Mouse (Mus musculus): Measurements from ENCODE around the gene Lcn12.

Gene Lcn12

GRCm38 (mm10) chr2:25497846-25498575 lies 4.3 kb upstream of the Lcn12 start:
- no peak for DNase-seq (ENCODE audit: low spot score in 2 of 2)

DNA sequence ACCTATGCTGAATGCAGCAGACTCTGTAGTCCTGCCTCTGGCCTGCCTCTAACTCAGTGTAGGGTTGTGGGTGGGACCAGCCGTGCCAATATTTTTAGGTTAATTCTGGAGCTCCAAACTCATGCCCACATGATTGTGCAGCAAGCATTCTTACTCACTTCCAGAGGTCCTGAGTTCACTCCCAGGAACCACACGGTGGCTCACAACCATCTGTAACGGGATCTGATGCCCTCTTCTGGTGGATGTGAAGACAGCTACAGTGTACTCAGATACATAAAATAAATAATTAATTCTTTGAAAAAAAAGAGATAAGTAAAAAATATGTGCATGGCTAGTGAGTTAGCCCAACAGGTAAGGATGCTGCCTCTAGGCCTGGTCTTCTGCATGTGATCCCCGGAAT lies 2.8 kb upstream of the Lcn12 start:
- no peak for DNase-seq (ENCODE audit: low spot score in 2 of 2)

DNA sequence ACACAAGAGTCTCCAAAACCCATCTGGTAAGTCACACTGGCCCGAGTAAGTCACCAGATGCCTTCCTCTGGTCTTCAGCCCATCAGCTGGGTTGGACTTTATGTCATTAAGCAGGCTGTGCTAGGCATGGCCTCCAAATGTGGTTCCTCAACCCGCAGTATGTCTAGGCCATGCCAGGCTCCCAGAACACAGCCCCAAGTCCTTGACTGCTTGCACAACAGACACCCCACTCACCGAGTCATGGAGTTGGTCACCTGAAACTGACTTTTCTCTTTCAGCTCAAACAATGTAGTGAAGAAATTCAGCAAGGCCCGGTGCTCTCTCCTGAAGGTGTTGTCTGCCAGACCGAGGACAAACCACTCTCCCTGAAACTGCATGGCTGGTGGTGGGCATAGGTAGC lies 723 bp downstream of the Lcn12 start:
- DNase-seq (ENCODE audit: low spot score in 2 of 2): no peak

DNA sequence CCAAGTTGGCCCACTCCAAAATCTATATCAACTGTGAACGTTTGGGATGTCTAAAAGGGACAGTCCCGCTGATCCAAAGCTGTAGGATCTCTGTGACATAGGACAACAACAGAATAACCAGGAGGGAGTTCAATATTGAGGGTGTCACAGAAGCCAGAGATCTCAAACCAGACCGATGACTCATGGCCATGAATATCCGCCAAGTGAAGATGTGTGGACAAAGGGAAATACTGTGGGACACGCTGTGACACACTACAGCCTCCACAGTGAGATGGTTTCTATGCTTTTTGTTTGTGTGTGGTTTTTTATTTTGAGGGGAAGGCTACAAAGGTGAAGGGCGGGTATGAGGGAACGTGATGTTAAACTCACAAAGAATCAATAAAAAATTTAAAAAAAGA lies 5.0 kb downstream of the Lcn12 start:
- no peak for DNase-seq (ENCODE audit: low spot score in 2 of 2)

DNA sequence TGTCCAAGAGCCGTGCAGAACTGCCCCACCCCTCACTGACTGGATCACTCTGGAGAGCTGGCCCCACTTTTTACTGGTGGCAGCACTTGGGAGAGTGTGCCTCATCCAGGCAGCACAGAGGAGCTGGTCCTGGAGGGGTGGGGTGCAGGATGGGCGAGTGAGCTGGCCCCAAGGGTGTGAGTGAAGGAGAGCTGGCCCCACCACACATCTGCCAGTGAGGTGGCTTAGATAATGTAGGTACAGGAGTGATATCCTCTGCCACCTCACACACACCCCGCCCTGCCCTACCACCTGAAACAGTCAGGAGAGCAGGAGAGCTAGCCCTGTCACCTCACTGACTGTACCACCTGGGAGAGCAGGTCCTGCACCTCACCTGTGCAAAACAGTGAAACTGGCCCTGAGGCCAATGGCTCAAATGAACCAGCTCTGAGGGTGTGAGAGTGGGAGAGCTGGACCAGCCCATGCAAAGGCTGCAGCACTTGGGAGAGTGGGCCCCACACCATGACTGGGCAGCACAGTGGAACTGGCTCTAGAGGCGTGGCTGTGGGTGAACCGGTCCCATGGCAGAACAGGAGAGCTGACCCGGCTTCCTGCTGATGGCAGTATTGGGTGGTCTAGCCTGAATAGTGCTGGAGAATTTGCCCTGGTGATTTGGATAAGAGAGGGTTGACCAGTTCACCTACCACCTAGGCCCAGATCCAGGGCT lies 5.6 kb downstream of the Lcn12 start:
- DNase-seq (ENCODE audit: low spot score in 2 of 2): no peak

DNA sequence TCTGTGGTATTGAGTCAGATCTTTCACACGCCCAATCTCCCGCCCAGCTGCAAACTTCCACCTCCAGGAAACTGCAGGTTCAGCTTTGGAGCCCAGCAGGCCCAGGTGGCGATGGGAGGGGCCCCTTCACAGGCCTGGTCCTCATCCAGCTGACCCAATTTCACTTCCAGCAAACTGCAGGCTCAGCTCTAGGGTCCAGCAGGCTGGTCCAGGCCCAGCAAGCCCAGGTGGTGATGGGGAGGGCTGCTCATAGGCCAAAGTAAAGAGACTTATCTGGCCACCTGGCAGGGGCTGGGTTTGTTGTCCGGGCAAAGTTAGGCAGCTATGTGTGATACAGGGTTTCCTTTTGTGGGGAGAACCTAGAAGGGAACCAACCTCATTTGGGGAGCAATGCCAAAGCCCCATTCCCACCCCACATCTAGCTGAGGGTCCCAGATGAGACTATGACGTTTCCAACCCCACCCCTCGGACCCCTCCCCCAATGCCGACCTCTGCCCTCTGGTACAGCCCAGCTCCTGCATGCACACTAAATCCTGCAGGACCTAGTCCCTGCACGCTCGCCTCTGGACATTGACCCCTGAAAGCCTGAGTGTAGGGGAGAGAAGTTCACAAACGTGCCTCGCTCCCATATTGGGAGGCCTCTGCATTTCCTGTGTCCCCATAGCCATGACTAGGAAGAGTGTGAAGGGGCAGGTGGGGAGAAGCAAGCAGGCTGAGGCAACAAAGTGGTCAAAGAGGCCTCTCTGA lies 8.6 kb downstream of the Lcn12 start:
- no peak for DNase-seq (ENCODE audit: low spot score in 2 of 2)

DNA sequence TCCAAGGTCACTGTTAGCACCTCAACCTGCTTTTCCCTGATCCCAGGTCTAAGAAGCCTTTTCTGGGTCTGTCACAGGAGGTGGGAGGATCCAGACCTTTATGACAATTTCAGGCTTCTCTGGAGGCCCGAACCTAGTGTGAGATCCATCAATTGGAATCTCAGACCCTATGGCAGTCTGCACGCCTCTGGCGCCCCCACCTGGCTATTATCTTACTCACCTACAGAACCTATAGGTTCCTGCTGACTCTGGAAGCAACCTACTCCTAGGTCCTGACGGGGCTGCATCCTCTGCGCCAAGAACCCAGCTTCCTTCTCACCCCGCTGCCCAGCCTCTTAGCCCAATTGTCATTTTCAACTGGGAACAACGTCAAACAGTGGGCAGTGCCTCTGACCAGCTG lies 10.7 kb downstream of the Lcn12 start:
- no peak for DNase-seq (ENCODE audit: low spot score in 2 of 2)

DNA sequence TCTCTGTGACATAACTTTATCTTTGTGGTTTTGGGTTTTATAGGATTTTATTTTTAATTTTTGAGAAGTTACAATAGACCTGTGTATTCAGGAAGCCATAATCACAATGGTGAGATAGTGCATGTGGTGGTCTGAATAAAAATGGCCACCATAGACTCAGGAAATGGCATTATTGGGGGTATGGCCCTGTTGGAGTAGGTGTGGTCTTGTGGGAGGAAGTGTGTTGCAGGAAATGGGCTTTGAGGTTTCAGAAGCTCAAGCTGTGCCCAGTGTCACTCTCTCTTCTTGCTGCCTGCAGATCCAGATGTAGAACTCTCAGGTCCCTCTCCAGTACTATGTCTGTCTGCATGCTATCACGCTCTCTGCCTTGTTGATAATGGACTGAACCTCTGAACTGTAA lies 13.2 kb downstream of the Lcn12 start:
- no peak for DNase-seq (ENCODE audit: low spot score in 2 of 2)

DNA sequence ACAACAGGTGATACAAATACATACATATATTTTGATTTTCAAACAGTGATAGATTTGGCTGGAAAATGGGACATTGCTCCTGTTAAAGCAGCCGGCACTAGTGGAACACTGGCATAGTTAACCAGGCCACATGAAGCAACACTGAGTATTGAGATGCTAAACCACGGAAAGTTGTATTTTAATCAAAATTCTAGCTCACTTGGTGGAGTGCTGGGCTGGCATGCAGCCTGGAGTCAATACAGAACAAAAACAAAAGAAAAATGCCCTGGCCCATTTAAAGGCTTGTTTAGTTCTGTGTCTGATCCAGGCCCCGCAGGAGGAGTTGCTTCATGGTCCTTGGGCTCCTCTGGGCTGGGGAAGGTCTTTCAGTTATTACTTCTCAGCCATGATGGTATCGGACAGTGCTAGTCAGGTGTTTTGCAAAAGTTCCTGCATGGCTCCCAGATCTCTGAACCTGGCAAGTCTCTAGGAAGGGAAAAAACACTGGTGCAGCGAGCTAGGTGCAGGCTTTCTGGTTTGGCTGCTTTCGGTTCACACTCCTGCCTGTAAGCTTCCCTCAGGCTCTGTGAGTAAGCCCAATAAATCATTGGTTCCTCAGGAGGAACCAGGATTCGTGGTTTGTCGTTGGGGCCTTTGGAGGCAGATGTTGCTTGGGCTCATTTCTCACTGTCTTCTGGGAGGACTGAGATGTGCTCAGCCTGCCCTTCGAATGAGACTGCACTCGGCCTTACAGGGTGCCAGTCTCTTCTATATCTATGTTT lies 14.0 kb downstream of the Lcn12 start:
- no peak for DNase-seq (ENCODE audit: low spot score in 2 of 2)

GRCm38 (mm10) chr2:25477967-25478675 lies 15.6 kb downstream of the Lcn12 start:
- peak in 1 of 2 experiments; percentile 62 for DNase-seq (ENCODE audit: low spot score in 2 of 2)

DNA sequence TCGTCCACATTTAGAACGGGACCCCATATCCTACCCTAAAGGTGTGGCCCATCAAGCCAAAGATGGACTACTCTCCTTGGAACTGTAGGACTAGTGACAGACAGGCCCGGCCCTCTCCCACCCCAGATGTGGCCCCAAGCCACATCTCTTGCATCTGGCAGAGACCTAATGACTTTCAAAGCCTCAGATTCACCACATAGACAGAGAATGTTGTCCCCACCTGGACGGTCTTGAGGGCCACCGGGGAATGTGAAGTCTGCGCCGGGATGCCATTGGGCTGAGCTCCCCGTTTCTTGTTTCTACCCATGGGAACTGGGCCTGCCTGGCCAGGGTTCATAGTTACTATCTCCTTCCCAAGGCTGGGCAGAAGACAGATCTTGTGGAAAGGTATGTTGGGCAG lies 16.2 kb downstream of the Lcn12 start:
- no peak for DNase-seq (ENCODE audit: low spot score in 2 of 2)

GRCm38 (mm10) chr2:25472550-25472949 lies 21.2 kb downstream of the Lcn12 start:
- DNase-seq (ENCODE audit: low spot score in 2 of 2): no peak

DNA sequence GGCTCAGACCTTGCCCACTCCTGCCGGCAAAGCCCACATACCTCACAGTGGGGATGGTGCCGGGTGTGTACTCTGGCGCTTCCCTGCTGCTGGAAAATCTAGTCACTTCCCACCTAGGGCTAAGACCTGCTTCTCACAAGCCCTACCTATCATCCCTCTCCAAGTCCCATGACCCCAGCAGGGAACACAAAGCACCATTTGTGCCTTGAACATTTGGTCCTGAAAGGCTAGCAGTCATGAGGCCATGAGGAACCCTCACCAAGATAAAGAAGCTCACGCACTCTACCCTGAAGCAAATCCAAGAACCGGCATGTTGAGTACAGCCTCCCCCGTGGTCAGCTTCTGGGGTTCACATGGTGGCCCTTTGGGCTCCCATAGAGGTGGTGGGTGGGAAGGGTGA lies 23.7 kb downstream of the Lcn12 start, which contains the start of gene Ptgds:
TSS of gene Ptgds (minus strand) at position 78 of the 400 bp plus-strand sequence.
- DNase-seq (ENCODE audit: low spot score in 2 of 2): no peak

- no peak for DNase-seq (ENCODE audit: low spot score in 2 of 2)
Measured at GRCm38 (mm10) chr2:25468962-25469915, 24.5 kb downstream of the Lcn12 start.

GRCm38 (mm10) chr2:25467606-25468303 lies 26.0 kb downstream of the Lcn12 start:
- no peak for DNase-seq (ENCODE audit: low spot score in 2 of 2)

DNA sequence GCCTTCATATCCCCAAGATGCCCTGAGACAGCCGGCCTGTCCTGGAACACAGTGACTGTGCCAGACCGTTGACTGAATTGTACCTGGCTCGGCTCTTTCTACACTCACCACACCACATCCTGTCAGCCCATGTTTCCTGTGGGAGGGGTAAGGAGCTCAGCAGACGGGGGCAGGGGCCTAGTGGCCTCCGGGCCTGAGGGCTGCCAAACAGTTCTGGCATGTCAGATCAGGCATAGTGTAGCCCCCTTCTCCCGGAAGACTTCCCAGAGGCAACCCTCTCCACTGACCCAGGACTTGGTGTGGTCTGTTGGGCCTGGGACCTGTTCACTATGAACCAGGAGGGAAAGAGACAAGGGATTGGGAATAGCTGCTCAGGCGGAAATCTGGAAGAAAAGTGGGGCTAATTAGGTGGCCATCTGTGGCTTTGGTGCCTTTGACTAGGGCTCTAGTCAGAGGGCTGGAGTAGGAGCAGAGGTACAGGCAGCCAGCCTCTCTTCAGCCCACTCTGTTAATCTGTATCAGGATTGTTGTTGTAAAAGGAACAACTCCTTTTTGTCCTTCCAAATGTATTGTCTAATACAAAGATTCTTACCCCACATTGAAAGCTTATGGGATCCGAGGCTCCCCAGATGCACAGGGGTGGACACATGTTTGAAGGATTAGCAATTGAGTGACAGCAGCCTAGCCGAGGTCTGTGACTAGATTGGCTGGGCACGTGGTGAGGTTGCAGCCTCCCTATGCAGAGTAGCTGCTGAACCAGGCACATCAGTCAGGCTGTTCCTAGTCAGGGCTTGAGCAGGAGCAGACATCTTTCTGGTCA lies 27.7 kb downstream of the Lcn12 start:
- no peak for DNase-seq (ENCODE audit: low spot score in 2 of 2)

DNA sequence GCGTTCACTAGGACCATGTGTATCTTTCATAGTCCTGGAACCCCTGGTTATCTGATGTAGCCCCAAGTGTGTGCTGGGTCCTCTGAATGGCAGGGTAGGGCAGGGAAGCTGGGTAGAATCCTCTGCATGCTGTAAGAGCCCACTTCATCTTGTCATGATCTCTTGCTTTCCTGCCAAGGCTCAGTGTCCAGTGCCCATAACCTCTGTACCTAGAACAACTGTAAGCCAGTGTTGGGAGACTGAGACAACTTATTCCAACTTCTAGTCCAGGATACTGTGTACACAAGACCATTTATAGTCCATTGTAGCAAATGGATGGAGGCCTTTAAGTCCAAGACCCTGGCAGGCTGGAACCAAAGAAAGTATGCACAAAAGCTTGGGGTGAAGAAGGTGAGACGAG lies 28.5 kb downstream of the Lcn12 start:
- DNase-seq (ENCODE audit: low spot score in 2 of 2): no peak

DNA sequence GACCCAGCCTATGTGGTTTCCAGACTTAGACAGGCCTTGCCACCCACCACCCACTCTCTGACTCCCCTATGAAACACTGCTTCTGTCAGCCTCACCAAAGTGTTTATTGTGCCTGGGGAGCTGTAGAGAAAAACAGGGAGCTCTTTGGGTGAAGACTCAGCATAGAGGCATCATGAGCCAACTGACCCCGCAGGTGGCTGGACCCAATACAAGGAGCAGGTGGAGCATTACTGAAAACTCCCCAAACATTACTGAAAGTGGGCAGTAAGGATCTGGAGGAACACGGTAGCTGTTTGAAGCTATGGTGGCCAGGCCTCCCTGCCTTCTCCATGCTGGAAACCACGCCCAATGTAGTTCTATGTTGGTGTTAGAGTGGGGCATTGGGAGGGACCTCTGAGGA lies 30.1 kb downstream of the Lcn12 start:
- DNase-seq (ENCODE audit: low spot score in 2 of 2): no peak

DNA sequence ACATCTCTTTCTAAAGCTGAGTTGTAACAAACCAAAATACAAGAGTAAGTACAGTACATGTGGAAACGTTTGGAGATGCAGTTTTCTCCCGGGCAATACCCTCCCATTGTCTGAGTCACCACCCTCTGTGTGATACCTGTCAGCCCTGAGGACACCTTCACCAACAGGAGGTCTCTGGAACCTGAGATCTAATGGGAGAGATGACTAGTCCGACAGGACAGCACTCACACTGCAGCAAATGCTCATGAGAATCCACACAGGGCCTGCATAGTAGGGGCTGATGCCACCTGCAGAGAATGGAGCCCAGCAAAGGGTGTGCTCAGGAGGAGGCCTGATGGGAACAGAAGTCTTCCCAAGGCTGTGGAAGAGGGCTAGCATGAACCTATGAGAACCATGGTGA lies 32.3 kb downstream of the Lcn12 start:
- no peak for DNase-seq (ENCODE audit: low spot score in 2 of 2)

Data from frontal cortex, postnatal 10 days (tissue).